Mouse (Mus musculus): ENCODE measurements around the gene Fbxo22.
A peak's percentile ranks its signal among the peaks of the same experiment; 100 is the strongest.
"Not testable (repeated sequence)": the region's sequence is repeated elsewhere in the genome, so short reads cannot be mapped to it uniquely, and the experiment has no call there.

Fbxo22 gene

GRCm38 (mm10) chr9:55208790-55209481 is at the start of gene Fbxo22:
Gene Fbxo22 (plus strand): TSS chr9:55208925.
- peak; percentile 86 for DNase-seq (ENCODE audit: low spot score)

- DNase-seq (ENCODE audit: low spot score): no peak
Observed at GRCm38 (mm10) chr9:55170655-55171412, 37.9 kb upstream of the Fbxo22 start.

GRCm38 (mm10) chr9:55172195-55172685 is 36.5 kb upstream of the Fbxo22 start:
- DNase-seq (ENCODE audit: low spot score): no peak

- DNase-seq (ENCODE audit: low spot score): no peak
Observed at GRCm38 (mm10) chr9:55174235-55174634, 34.5 kb upstream of the Fbxo22 start.

GRCm38 (mm10) chr9:55195876-55196275 is 12.8 kb upstream of the Fbxo22 start:
- no peak for DNase-seq (ENCODE audit: low spot score)

GRCm38 (mm10) chr9:55198260-55198659 is 10.5 kb upstream of the Fbxo22 start:
- no peak for DNase-seq (ENCODE audit: low spot score)

- DNase-seq (ENCODE audit: low spot score): no peak
Observed at GRCm38 (mm10) chr9:55199348-55199747, 9.4 kb upstream of the Fbxo22 start.

- DNase-seq (ENCODE audit: low spot score): no peak
Observed at GRCm38 (mm10) chr9:55208458-55208789, 301 bp upstream of the Fbxo22 start.

GRCm38 (mm10) chr9:55211611-55212010 is 2.9 kb downstream of the Fbxo22 start:
- no peak for DNase-seq (ENCODE audit: low spot score)

- DNase-seq (ENCODE audit: low spot score): no peak
Observed at GRCm38 (mm10) chr9:55213396-55213795, 4.7 kb downstream of the Fbxo22 start.

GRCm38 (mm10) chr9:55215056-55215455 is 6.3 kb downstream of the Fbxo22 start:
- DNase-seq (ENCODE audit: low spot score): no peak

GRCm38 (mm10) chr9:55215648-55216047 is 6.9 kb downstream of the Fbxo22 start:
- no peak for DNase-seq (ENCODE audit: low spot score)

GRCm38 (mm10) chr9:55216078-55216477 is 7.4 kb downstream of the Fbxo22 start:
- no peak for DNase-seq (ENCODE audit: low spot score)

- DNase-seq (ENCODE audit: low spot score): no peak
Observed at GRCm38 (mm10) chr9:55217381-55217780, 8.7 kb downstream of the Fbxo22 start.

- DNase-seq (ENCODE audit: low spot score): no peak
Observed at GRCm38 (mm10) chr9:55225165-55225737, 16.5 kb downstream of the Fbxo22 start.

- DNase-seq (ENCODE audit: low spot score): no peak
Observed at GRCm38 (mm10) chr9:55226251-55226650, 17.5 kb downstream of the Fbxo22 start.

GRCm38 (mm10) chr9:55228149-55228548 is 19.4 kb downstream of the Fbxo22 start:
- no peak for DNase-seq (ENCODE audit: low spot score)

GRCm38 (mm10) chr9:55229010-55229409 is 20.3 kb downstream of the Fbxo22 start:
- no peak for DNase-seq (ENCODE audit: low spot score)

GRCm38 (mm10) chr9:55231544-55231943 is 22.8 kb downstream of the Fbxo22 start:
- DNase-seq (ENCODE audit: low spot score): no peak

GRCm38 (mm10) chr9:55232110-55232509 is 23.4 kb downstream of the Fbxo22 start:
- no peak for DNase-seq (ENCODE audit: low spot score)

GRCm38 (mm10) chr9:55232586-55232985 is 23.9 kb downstream of the Fbxo22 start:
- no peak for DNase-seq (ENCODE audit: low spot score)

GRCm38 (mm10) chr9:55233076-55233475 is 24.4 kb downstream of the Fbxo22 start:
- not testable (repeated sequence) for DNase-seq (ENCODE audit: low spot score)

Data from ovary, postnatal 36 days (tissue).